Mouse (Mus musculus) spleen, adult 12 weeks (tissue): Measurements from ENCODE around the gene Synj2bp.
"Not testable (repeated sequence)": the region's sequence is repeated elsewhere in the genome, so short reads cannot be mapped to it uniquely, and the experiment has no call there.

Source experiments
- DNase-seq: peaks from one replicate; pipeline ENCODE4 v3.0.0; 2022; ENCODE audit warnings: low spot score

The Synj2bp gene

GRCm38 (mm10) chr12:81532316-81533028 is at the start of gene Synj2bp, which contains the start of gene Gm20498:
Synj2bp (minus strand) TSS chr12:81532911.
Gm20498 (minus strand) TSS chr12:81532905.
- peak; percentile 61 for DNase-seq

DNA sequence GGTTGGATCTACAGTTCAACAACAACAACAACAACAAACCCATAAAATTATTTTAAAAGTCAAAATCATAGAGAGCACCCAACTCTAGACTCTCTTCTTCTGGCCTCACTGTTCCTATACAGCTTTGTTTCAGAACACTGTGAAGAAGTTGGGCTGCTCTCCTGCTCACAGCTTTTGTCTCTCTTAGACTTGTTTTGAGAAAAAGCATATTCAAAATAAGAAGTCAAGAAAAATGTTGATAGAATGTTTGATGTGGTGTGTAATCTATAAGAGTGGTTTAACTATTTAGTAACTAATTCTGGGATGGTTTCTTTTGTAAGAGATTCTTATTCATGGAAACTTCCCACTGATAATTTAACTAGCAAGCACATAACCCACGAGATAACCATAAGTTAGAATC is 35.7 kb upstream of the Synj2bp start, which contains the start of gene Adam21:
Gene Adam21, minus strand, starts transcription at position 101 of the 400 bp plus-strand sequence.
- no peak for DNase-seq

GRCm38 (mm10) chr12:81567931-81568330 is 35.2 kb upstream of the Synj2bp start:
- DNase-seq: no peak

DNA sequence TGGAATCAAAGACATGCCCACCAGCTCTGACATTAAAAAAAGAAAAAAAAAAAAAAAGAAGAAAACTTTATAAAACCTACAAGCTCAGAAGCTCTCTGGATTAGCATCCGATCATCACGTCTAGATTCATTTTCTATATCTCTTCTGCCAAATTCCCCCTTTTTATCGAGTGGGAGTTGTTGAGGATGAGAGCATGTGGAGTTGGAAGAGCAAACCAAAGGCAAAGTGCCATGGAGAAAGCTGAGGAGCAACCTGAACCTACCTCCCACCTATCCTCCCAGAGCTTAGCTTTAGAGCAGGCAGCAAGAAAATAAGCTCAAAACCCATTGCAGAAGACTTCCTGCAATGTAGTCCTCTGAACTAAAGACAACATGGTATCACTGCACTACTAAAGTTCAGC is 31.5 kb upstream of the Synj2bp start:
- DNase-seq: no peak

- no peak for DNase-seq
Measured at GRCm38 (mm10) chr12:81549286-81549685, 16.6 kb upstream of the Synj2bp start.

DNA sequence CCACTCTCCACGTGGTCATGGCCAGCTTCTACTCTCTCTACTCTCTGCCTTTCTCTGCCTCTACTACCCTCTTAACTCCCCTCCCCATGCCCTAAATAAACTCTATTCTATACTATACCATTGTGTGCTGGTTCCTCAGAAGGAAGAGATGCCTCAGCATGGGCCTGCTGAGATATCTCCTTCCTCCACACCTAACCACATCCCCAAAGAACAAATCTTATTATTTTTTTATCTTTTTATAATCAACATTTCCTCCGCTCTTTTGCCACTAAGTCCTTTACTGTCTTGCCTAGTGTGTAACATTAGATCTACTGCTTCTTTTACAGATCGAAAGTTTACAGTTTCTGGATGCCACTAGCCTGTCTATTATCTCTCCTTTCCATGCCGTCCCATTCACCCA is 14.5 kb upstream of the Synj2bp start:
- DNase-seq: no peak

GRCm38 (mm10) chr12:81533029-81533419 is 313 bp upstream of the Synj2bp start:
- DNase-seq: no peak

- not testable (repeated sequence) for DNase-seq
Measured at GRCm38 (mm10) chr12:81530587-81530986, 2.1 kb downstream of the Synj2bp start.

- not testable (repeated sequence) for DNase-seq
Measured at GRCm38 (mm10) chr12:81496906-81497305, 35.8 kb downstream of the Synj2bp start.

GRCm38 (mm10) chr12:81490491-81490890 is 42.2 kb downstream of the Synj2bp start:
- DNase-seq: no peak

GRCm38 (mm10) chr12:81485311-81485710 is 47.4 kb downstream of the Synj2bp start:
- no peak for DNase-seq

- peak; percentile 69 for DNase-seq
Measured at GRCm38 (mm10) chr12:81484727-81485191, 48.0 kb downstream of the Synj2bp start, which contains the start of gene Cox16. Cox16 (minus strand) TSS chr12:81485127.

DNA sequence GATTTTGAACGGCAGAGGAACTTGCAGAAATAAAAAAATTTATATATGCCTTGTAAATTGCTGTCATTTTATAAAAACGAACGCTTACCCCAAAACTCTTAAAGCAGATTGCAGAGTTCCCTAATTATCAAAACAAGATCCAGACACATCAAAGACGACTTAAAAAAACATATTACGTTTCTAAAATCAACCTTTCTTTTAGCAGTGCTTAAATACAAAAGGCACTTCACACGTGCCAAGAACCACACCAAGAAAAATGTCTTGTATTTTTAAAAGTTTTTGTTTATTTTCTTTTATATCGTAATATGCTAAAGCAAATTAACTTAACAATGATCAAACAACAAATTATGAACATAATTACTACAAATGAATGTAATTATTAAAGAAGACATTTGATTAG is 48.5 kb downstream of the Synj2bp start:
- no peak for DNase-seq

DNA sequence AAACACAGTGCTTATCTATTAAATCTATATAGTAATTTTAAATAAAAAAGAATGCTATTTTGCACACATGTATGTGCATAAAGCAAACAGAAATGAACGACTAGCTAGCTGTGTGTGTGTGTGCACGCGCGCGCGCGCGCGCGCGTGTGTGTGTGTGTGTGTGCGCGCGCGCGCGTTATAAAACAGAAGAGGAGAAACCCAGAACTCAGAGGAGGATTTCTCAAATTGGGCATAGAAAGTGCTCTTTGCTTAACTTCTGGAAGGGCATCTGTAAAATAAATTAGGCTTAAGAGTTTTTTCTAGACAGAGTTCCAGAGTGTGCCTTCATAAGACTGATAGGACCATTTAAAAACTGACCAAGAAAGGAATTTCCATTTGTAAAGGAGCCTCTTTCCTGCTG is 49.1 kb downstream of the Synj2bp start:
- no peak for DNase-seq

- DNase-seq: not testable (repeated sequence)
Measured at GRCm38 (mm10) chr12:81459051-81459450, 73.7 kb downstream of the Synj2bp start.
